Mouse (Mus musculus) gastrocnemius, postnatal 4 days (tissue): Measurements from ENCODE around the gene Rnf146. TPM values are rescaled to one million over a fixed set of nuclear protein-coding genes. Genes with fewer than 3 reads are reported as not detected.

ENCODE experiments used
- total RNA-seq, 2 experiments: library from RNA; stranded (reverse); gene quantifications; 2 replicates each; pipeline ENCODE4 v1.2.3; 2021

Gene Rnf146
- total RNA-seq, 2 experiments from 2014 or later = 48.5 to 58.4 TPM

Other genes starting within 250 kb of the Rnf146 start
- under 1 TPM; 0.42 to 0.49 TPM for gene Soga3, start 218.6 kb downstream of the Rnf146 start, total RNA-seq
- gene Gm49353, start 163.5 kb downstream of the Rnf146 start, total RNA-seq = not detected
- 1 to 10 TPM; 5.1 to 6.0 TPM for gene 9330159F19Rik, start 150.8 kb downstream of the Rnf146 start, total RNA-seq
- gene Echdc1, start 49.3 kb downstream of the Rnf146 start, total RNA-seq = 10 to 100 TPM; 20.3 to 22.3 TPM
- 1 to 10 TPM; 6.1 to 7.0 TPM for gene Rspo3, start 173.4 kb upstream of the Rnf146 start, total RNA-seq